Mouse (Mus musculus) kidney, adult 2 months (tissue): ENCODE results near the gene Fads6.

Experiments
- CTCF ChIP-seq: fragments of 200-500 bp; conservative IDR thresholded peaks from 2 replicates; pipeline ENCODE4 v1.5.1; 2011; ENCODE audit warnings: low read depth, mild to moderate bottlenecking, control low read depth, low read length, moderate library complexity, mixed read lengths; ENCODE audit not compliant: insufficient read depth, insufficient read length
- POLR2A ChIP-seq: fragments of 200-500 bp; IDR thresholded peaks from one replicate; pipeline ENCODE4 v1.6.1; 2011; ENCODE audit warnings: low read depth, low read length, control low read depth

GRCm38 (mm10) chr11:115337350-115337749 lies 39.9 kb upstream of the Fads6 start:
- TF ChIP-seq POLR2A: no peak
- TF ChIP-seq CTCF: no peak
